Mouse (Mus musculus): ENCODE results near the gene Slc35d2.
"Not testable (repeated sequence)": the region's sequence is repeated elsewhere in the genome, so short reads cannot be mapped to it uniquely, and the experiment has no call there.

Gene Slc35d2

DNA sequence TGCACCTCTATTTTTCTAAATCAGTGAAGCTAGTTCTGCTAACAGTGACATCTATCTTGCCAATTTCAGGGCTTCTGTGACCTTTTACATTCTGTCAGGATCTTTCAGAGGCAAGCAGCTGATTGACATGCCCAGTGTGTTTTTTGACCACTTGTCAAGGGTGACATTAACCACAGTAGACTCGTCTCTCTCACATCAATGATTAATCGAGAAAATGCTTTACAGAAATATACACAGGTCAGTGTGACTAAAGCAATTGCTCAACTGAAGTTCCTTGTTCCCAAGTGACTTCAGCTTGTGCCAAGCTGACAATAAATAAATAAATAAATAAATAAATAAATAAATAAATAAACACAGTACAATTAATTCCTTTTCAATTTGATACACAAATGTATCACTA lies 76.9 kb downstream of the Slc35d2 start:
- DNase-seq (ENCODE audit: low read depth), result not testable (repeated sequence)

DNA sequence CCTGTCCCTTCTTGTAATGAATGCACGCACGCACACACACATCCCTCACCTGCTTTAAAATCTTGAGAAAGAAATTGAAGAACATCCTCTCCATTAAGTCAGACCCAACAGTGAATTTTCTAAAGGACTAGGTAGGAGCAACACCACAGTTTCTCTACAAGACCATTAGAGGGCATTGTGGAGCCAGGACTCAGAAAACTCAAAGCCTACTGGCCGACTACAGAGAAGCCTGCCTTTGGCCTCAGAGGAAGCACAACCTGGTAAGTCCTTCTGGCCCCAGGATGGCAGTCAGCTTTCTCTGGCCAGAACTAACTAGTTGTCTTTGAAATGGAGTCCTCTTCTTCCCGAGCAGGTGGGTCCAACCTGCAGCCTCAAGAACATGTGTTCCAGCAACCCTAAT lies 78.3 kb downstream of the Slc35d2 start:
- no peak for DNase-seq (ENCODE audit: low read depth)

- no peak for DNase-seq (ENCODE audit: low read depth)
Measured at GRCm38 (mm10) chr13:64049535-64049934, 79.6 kb downstream of the Slc35d2 start.

GRCm38 (mm10) chr13:64048467-64048866 lies 80.7 kb downstream of the Slc35d2 start:
- no peak for DNase-seq (ENCODE audit: low read depth)

All from naive thymus-derived CD4-positive, alpha-beta T cell, adult 2 months (primary cell).